Mouse (Mus musculus): ENCODE results near the gene Xrcc6. TPM values are rescaled to one million over a fixed set of nuclear protein-coding genes. Genes with fewer than 3 reads are reported as not detected.

Xrcc6 gene
- polyA plus RNA-seq, 1 experiment from 2014 or later = 77.5 TPM

DNA sequence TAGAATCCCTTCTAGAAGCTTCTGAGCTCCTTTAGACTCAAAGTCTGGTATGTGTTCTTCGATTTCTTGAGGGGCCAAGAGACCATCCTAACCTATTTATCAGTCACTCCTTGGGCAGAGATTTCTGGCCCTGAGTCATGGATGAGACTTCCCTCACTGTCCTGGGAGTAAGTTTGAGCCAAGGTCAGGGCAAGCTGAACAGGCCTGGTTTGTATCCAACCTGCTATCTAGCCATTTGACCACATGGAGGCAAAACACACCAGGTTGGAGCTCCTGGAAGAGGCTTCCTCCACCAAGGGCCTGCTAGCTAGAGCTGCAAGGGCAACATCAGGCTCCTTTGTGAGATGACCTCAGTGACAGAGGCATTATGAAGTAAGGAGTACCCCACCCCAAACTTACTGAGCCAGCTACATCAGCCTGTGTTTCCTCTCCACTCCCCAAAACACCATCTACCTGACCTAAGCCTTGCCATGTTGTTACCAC, 71.1 kb downstream of the Xrcc6 start, which contains the start of gene 4930407I10Rik:
4930407I10Rik (plus strand) TSS at position 433 of the 483 bp plus-strand sequence.
- H3K9me3 ChIP-seq (replicated peaks) = no peaks in the 10 kb centered on the region
- 50% methylated on average over 1 of the region's 1 CpGs for WGBS (ENCODE audit: insufficient replicate concordance)

DNA sequence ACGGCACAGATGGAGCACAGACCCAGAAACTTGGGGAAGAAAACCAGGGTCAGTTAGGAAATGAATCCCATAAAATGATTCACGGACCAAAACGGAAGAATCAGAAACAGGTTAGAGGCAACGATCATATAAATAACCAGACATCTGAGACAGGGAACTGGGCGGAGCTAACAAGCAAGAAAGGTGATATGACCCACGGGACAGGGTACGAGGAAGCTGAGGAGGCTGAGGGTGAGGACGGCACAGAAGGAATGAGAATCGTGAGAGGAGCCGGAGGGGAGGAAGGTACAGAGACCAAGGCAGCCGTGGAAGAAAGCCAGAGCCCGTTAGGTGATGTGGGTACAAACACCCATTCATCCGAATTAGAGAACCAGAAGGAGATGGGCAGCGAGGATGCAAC, 76.3 kb downstream of the Xrcc6 start:
- Histone ChIP-seq H3K27me3 (peaks cover 74% of the 10 kb centered on the region), H3K9ac (no peak overlapping the region), H3K4me2 (no peak overlapping the region), H3K9me3 (replicated peaks) (no peaks in the 10 kb centered on the region), H3K4me1 (replicated peaks) (no peaks in the 10 kb centered on the region), H3K36me3 (no peaks in the 10 kb centered on the region), H3K27ac (no peak overlapping the region), H3K4me3 (replicated peaks) (no peak overlapping the region)
- DNase-seq (no peak), ATAC-seq (ENCODE audit: low read depth) (no peak)
- 57% methylated on average over 14 of the region's 14 CpGs for WGBS (ENCODE audit: insufficient replicate concordance)

More for the DNA sequence above, 71.1 kb downstream of the Xrcc6 start, which contains the start of gene 4930407I10Rik:
- no peaks in the 10 kb centered on the region for H3K36me3 ChIP-seq
- H3K27me3 ChIP-seq = peaks cover 30% of the 10 kb centered on the region
- no peak within 1 kb of the TSS for H3K4me3 ChIP-seq (replicated peaks)
- H3K27ac ChIP-seq = no peak within 1 kb of the TSS
- H3K4me1 ChIP-seq (replicated peaks) = no peaks in the 10 kb centered on the region
- no peak for DNase-seq
- no peak within 1 kb of the TSS for H3K9ac ChIP-seq
- no peak for ATAC-seq (ENCODE audit: low read depth)
- no peak within 1 kb of the TSS for H3K4me2 ChIP-seq

DNA sequence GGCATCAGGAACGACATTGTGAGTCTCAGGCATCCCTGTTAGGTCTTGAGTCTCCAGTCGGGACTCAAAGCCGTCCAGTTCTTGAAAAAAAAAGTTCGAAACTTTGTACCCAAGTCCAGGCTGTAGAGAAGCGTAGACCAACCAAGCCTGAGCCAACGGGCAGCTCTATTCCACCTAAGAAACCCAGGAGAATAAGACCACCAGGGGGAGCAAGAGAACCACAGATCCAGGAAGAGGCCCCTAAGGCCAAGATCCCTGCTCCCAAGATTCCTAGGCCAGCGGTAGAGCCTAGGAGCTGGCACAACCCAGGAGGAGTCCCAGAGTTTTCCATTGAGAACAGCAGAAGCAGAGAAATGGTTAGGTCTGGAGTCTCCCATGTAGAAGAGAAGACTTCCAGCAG, 77.9 kb downstream of the Xrcc6 start:
- no peak overlapping the region for H3K4me3 ChIP-seq (replicated peaks)
- H3K27ac ChIP-seq = no peak overlapping the region
- peak; percentile 39 for DNase-seq
- WGBS (ENCODE audit: insufficient replicate concordance) = 12% methylated on average over 7 of the region's 7 CpGs
- no peaks in the 10 kb centered on the region for H3K4me1 ChIP-seq (replicated peaks)
- no peaks in the 10 kb centered on the region for H3K36me3 ChIP-seq
- no peak overlapping the region for H3K9ac ChIP-seq
- no peak for ATAC-seq (ENCODE audit: low read depth)
- no peak overlapping the region for H3K4me2 ChIP-seq
- H3K9me3 ChIP-seq (replicated peaks) = no peaks in the 10 kb centered on the region
- H3K27me3 ChIP-seq = peaks cover 83% of the 10 kb centered on the region

DNA sequence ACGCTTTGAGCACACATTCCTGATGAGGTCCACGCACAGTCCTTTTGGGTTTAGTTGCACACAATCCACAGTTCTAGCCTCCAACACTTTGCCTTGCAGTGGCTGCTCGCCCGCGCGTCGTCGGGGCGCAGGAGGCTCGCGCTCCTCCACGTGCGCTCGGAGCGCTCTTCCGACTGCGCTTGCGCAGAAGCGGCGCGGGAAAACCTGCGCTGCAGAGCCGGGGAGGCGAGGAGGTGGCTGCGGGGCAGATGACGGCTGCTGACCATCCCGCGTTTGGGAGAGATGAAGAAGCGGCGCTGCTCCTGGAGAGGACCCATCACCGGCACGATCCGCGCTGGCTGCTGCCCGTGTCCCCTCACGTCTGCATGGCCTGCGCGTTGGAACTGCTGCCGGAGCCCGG, 82.3 kb downstream of the Xrcc6 start, which contains the start of gene Mei1:
Mei1 (plus strand) TSS at position 99 of the 400 bp plus-strand sequence.
- no peak for ATAC-seq (ENCODE audit: low read depth)
- H3K27me3 ChIP-seq = peaks cover 72% of the 10 kb centered on the region
- no peak for DNase-seq
- H3K36me3 ChIP-seq = no peaks in the 10 kb centered on the region
- no peak within 1 kb of the TSS for H3K27ac ChIP-seq
- H3K4me3 ChIP-seq (replicated peaks) = no peak within 1 kb of the TSS; the same call in 1 of the 2 replicates
- 21% methylated on average over 40 of the region's 40 CpGs for WGBS (ENCODE audit: insufficient replicate concordance)
- no peaks in the 10 kb centered on the region for H3K4me1 ChIP-seq (replicated peaks)
- H3K9ac ChIP-seq = no peak within 1 kb of the TSS
- H3K4me2 ChIP-seq = 0 out of 2 replicates have a peak within 1 kb of the TSS, but pooled peaks have one; percentile 4
- no peaks in the 10 kb centered on the region for H3K9me3 ChIP-seq (replicated peaks)

DNA sequence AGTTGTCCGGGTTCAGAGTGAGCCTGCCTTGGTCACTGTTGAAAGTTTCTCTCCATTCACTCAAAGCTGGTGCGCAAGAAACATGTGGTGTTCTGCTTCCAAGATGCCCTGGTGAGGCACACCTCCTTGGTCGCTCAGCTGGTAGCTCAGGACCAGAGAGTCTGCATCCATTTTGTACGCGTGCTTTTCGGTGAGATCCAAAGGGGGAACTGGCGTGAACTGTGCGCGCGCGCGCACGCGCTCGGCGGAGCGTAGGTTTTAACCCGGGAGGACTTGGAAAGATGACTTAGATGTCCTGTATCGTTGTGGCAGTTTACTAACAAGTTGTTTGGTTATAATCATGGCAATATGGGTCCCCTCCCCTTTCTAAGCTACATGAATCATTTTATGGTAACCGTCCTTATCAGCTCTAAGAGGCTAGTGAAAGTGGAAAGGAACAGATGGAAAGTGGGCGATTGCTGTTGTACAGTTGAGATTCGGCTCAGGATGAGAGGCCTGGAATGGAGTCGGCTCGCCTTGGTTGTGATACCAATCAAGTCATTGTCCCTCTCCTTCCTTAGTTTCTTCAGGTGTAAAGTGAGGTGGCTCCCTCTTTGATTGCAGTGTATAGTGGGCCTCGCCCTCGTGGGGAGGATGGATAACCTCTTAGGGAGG, 84.3 kb downstream of the Xrcc6 start:
- ATAC-seq (ENCODE audit: low read depth) = no peak

DNA sequence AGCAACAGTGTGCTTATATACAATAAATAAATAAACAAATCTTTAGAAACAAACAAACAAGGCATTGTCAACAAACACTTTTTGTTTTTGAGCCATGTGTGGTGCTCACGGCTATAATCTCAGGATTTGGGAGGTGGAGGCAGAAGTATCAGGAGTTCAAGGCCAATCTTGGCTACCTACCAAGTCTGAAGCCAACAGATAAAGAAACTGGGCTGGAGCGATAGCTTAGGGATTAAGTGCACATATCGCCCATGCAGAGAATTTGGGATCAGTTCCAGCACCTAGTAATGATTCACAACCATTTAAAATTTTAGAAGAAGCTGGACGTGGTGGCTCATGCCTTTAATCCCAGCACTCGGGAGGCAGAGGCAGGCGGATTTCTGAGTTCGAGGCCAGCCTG, 85.9 kb downstream of the Xrcc6 start:
- Histone ChIP-seq H3K4me1 (replicated peaks) (no peaks in the 10 kb centered on the region), H3K9me3 (replicated peaks) (no peaks in the 10 kb centered on the region), H3K27ac (no peak overlapping the region), H3K4me2 (no peak overlapping the region), H3K4me3 (replicated peaks) (no peak overlapping the region), H3K9ac (no peak overlapping the region), H3K27me3 (peaks cover 47% of the 10 kb centered on the region), H3K36me3 (no peaks in the 10 kb centered on the region)
- 68% methylated on average over 7 of the region's 7 CpGs for WGBS (ENCODE audit: insufficient replicate concordance)
- ATAC-seq (ENCODE audit: low read depth) (no peak), DNase-seq (no peak)

More for the DNA sequence above, 84.3 kb downstream of the Xrcc6 start:
- no peak overlapping the region for H3K4me3 ChIP-seq (replicated peaks)
- no peaks in the 10 kb centered on the region for H3K36me3 ChIP-seq
- no peak overlapping the region for H3K9ac ChIP-seq
- no peak overlapping the region for H3K4me2 ChIP-seq
- no peak overlapping the region for H3K27ac ChIP-seq
- no peaks in the 10 kb centered on the region for H3K9me3 ChIP-seq (replicated peaks)
- no peak for DNase-seq
- H3K27me3 ChIP-seq = peaks cover 55% of the 10 kb centered on the region
- H3K4me1 ChIP-seq (replicated peaks) = no peaks in the 10 kb centered on the region
- WGBS (ENCODE audit: insufficient replicate concordance) = 78% methylated on average over 26 of the region's 26 CpGs

DNA sequence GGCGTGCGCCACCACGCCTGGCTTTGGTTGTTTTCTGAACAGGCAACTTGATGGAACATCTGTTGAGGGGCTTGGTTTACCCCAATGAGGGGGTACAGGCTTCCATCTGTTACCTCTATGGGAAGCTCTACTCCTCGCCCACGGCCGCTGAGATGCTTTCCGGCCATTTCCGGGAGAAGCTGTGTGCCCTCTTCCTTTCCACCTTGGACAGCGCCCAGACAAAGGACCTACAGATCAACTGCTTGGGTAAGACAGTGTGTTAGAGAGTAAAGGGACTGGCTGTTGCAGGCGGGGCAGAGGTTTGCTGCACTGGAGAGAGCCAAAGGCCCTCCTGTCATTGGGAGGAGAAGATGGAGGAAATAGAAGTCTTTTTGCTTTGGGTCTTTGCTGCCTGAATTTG, 92.2 kb downstream of the Xrcc6 start:
- no peak overlapping the region for H3K4me3 ChIP-seq (replicated peaks)
- no peak overlapping the region for H3K27ac ChIP-seq
- H3K9ac ChIP-seq = no peak overlapping the region
- 42% methylated on average over 10 of the region's 10 CpGs for WGBS (ENCODE audit: insufficient replicate concordance)
- DNase-seq (no peak), ATAC-seq (ENCODE audit: low read depth) (no peak)
- no peaks in the 10 kb centered on the region for H3K36me3 ChIP-seq
- H3K27me3 ChIP-seq = peaks cover 19% of the 10 kb centered on the region; the same call in 1 of the 2 replicates
- H3K4me1 ChIP-seq (replicated peaks) = no peaks in the 10 kb centered on the region
- no peak overlapping the region for H3K4me2 ChIP-seq
- H3K9me3 ChIP-seq (replicated peaks) = no peaks in the 10 kb centered on the region

DNA sequence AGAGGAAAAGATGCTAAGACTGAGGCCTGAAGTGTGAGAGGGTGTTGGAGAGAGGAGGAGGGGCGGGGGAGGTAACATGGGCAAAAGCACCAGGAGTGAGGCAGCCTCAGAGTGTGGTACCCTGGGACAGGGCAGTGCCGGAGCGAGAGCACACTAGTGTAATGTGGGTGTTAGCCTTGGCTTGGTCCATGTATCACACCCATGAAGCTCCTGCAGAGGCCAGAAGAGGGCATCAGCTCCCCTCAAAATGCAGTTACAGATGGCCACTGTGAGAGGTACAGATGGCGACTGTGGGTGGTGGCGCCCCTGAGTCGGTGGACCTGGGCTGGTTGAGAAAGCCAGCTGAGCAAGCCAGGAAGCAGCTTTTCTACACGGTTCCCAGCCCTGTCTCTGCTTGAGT, 93.5 kb downstream of the Xrcc6 start:
- no peak overlapping the region for H3K4me2 ChIP-seq
- no peaks in the 10 kb centered on the region for H3K9me3 ChIP-seq (replicated peaks)
- no peaks in the 10 kb centered on the region for H3K36me3 ChIP-seq
- H3K27ac ChIP-seq = no peak overlapping the region
- DNase-seq = no peak
- no peak overlapping the region for H3K9ac ChIP-seq
- WGBS (ENCODE audit: insufficient replicate concordance) = 27% methylated on average over 7 of the region's 7 CpGs
- no peaks in the 10 kb centered on the region for H3K4me1 ChIP-seq (replicated peaks)
- ATAC-seq (ENCODE audit: low read depth) = no peak
- H3K4me3 ChIP-seq (replicated peaks) = no peak overlapping the region
- peaks cover 25% of the 10 kb centered on the region for H3K27me3 ChIP-seq

DNA sequence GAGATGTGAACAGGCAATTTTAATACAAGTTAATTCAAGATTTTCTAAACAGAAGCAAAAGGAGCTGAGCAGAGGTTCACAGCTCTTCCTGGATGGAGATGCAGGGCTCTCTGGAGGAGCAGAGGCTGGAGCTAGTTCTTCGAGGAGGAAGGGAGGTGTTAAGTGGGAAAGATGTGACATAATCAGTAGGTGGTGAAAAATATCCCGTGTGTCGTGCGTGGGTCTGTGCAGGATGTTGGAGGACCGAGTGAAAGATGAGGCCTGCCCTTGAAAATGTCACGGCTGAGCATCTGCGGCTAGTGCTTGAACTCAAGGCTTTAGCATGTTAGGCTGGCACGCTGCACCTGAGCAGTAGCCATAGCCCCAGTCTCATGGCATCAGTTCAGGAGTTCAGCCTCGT, 98.0 kb downstream of the Xrcc6 start:
- no peak overlapping the region for H3K4me3 ChIP-seq (replicated peaks)
- H3K27ac ChIP-seq = no peak overlapping the region
- no peaks in the 10 kb centered on the region for H3K36me3 ChIP-seq
- no peak overlapping the region for H3K9ac ChIP-seq
- no peaks in the 10 kb centered on the region for H3K4me1 ChIP-seq (replicated peaks)
- ATAC-seq (ENCODE audit: low read depth) = no peak
- peaks cover 40% of the 10 kb centered on the region for H3K27me3 ChIP-seq
- no peaks in the 10 kb centered on the region for H3K9me3 ChIP-seq (replicated peaks)
- no peak for DNase-seq
- WGBS (ENCODE audit: insufficient replicate concordance) = 64% methylated on average over 9 of the region's 9 CpGs
- H3K4me2 ChIP-seq = no peak overlapping the region

DNA sequence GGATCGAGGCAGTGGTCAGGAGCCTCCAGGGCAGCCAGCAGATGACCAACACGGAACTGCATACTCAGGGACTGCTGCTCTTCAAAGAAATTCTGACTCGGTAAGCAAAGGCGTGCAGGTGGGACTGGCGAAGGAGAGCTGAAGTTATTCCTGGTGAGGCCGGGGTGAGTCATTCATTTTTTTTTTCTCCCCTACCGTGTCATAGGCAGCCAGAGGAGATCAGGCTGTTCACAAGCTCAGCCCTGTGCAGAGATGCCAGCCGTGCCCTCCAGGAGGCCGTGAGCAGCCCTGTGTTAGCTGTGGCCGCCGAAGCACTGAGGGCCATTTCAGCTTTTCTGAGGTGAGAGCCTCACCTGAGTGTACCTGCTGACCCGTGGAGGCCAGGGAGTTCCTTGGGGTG, 98.5 kb downstream of the Xrcc6 start:
- Histone ChIP-seq H3K36me3 (no peaks in the 10 kb centered on the region), H3K4me2 (no peak overlapping the region), H3K9ac (no peak overlapping the region), H3K27ac (no peak overlapping the region), H3K4me3 (replicated peaks) (no peak overlapping the region), H3K4me1 (replicated peaks) (no peaks in the 10 kb centered on the region), H3K27me3 (peaks cover 40% of the 10 kb centered on the region), H3K9me3 (replicated peaks) (no peaks in the 10 kb centered on the region)
- DNase-seq (no peak), ATAC-seq (ENCODE audit: low read depth) (no peak)
- 63% methylated on average over 12 of the region's 12 CpGs for WGBS (ENCODE audit: insufficient replicate concordance)

DNA sequence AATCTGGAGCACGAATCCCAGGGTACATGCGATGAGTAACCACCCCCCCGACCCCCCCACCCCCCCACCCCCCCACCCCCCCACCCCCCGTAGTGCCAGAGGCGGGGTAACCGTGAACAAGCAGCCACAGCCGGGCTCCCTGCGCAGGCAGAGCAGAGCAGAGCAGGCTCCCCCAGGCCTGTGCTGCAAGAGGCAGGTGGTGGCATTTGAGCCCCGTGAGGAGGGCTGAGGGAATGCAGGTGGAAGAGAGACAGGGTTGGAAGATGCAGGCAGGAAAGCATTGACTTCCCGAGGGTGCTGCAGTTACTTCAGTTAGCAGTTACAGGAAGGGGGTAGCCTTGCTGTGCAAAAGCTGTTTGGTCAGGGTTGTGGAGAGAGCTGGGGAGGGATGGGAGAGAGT, 99.6 kb downstream of the Xrcc6 start:
- no peak overlapping the region for H3K4me2 ChIP-seq
- H3K9me3 ChIP-seq (replicated peaks) = no peaks in the 10 kb centered on the region
- no peak overlapping the region for H3K9ac ChIP-seq
- no peak for DNase-seq
- H3K27me3 ChIP-seq = peaks cover 41% of the 10 kb centered on the region
- 15% methylated on average over 9 of the region's 10 CpGs for WGBS (ENCODE audit: insufficient replicate concordance)
- H3K4me3 ChIP-seq (replicated peaks) = no peak overlapping the region
- no peaks in the 10 kb centered on the region for H3K36me3 ChIP-seq
- no peaks in the 10 kb centered on the region for H3K4me1 ChIP-seq (replicated peaks)
- H3K27ac ChIP-seq = no peak overlapping the region
- no peak for ATAC-seq (ENCODE audit: low read depth)
